Mouse (Mus musculus): ENCODE measurements around the gene Upf1.
A peak's percentile ranks its signal among the peaks of the same experiment; 100 is the strongest.

Gene Upf1

GRCm38 (mm10) chr8:70327512-70327911, 25.6 kb downstream of the Upf1 start:
- DNase-seq (ENCODE audit: low spot score in 2 of 2), result no peak

- no peak for DNase-seq (ENCODE audit: low spot score in 2 of 2)
Observed at GRCm38 (mm10) chr8:70323716-70324115, 29.4 kb downstream of the Upf1 start.

GRCm38 (mm10) chr8:70317872-70318271, 35.2 kb downstream of the Upf1 start:
- no peak for DNase-seq (ENCODE audit: low spot score in 2 of 2)

DNA sequence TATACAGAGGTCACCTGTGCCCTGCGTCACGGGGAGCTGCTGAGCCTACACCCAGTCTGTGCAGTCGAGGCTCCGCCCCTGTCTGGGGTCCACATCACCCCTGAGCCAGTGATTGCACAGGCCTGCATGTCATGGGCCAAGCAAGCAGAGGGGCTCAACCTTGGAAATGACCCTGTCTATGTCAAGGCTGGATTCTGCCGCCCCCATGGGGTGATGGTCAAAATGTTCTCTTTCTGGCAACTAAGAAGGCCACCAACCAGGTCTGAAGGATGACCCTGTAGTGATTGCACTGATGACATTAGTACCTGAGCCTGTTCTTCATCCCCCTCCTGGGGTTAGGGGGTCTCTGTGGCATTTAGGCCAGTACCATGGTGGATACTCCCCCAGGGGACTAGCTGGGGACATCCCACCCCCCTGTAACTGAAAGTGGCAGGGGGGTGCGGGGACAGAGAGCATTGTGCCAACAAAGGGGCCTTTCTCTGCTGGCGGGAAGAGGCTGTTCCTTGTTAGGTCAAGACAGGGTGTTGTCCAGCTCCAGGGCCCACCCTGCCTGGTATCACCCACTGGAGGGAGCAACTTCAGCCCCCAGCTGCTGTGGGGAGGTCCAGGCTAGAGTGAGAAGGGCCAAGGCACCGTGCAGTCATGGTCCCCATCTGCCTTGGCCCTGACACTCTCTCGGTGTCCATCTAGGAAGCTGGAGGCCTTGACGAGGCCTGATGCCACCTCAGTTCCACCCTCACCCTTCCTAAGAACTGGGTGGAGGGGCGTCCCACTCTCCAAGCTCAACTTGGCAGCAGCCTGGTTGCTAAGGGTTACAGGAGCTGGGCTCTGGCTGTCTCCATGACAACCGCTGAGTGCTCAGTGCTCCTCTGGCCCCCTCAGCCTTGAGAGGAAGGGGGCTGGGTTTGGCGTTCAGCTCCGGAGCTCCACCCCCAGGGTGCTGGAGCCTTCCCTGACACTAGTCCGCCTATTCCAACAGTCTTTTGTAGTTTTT, 36.3 kb downstream of the Upf1 start:
- DNase-seq (ENCODE audit: low spot score in 2 of 2), result peak; percentile 88 to 94

GRCm38 (mm10) chr8:70315624-70316510, 37.2 kb downstream of the Upf1 start, which contains the start of gene Cers1:
Gene Cers1, plus strand, starts transcription at chr8:70315775.
- peak; percentile 76 to 84 for DNase-seq (ENCODE audit: low spot score in 2 of 2)

GRCm38 (mm10) chr8:70313399-70313798, 39.7 kb downstream of the Upf1 start:
- no peak for DNase-seq (ENCODE audit: low spot score in 2 of 2)

- no peak for DNase-seq (ENCODE audit: low spot score in 2 of 2)
Observed at GRCm38 (mm10) chr8:70309311-70309710, 43.8 kb downstream of the Upf1 start.

DNA sequence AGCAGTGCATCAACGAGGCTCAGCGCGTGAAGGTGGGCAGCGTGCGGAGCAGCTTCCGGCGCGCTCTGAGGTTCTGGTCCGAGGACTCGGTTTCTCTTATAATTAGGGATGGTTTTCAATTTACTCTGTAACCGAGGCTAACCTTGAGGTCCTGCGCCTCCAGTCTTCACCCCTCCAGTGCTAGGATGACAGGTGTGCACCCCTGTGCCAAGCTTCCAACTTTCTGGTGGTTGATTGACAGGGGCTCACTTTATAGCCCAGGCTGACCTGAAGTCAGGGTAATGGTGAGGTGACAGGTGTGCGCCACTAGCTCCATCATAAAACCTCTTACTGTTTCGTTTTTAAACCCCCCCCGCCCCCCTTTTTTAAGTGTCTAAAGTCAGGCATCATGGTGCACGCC, 50.2 kb downstream of the Upf1 start:
- DNase-seq (ENCODE audit: low spot score in 2 of 2), result no peak

DNA sequence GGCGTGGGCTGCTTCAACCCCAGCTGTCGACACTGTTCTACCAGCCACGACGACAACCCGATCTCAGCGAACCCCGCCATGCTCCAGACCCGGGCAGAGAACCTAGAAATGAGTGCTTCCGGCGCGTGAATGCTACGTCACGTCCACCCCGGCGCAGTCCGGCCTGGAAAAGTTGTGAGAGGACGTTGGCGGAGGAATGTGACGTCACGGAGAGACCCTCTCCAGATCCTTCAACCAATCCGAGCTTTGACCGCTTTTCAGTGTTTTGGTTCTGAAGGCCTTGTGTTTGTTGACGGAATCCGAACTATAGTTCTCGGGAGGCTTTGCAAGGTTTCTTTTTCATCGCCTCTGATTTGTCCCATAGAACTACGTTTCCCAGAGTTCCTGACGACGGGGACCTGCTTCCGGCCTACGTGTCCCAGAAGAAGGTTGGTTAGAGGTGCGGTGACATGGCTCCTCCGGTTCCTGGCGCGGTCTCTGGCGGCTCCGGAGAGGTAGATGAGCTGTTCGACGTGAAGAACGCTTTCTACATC, 50.7 kb downstream of the Upf1 start, which contains the start of the genes Ddx49 and Cope:
Gene Ddx49, minus strand, starts transcription at position 132 of the 533 bp plus-strand sequence.
Gene Cope, plus strand, starts transcription at position 161 of the 533 bp plus-strand sequence.
- DNase-seq (ENCODE audit: low spot score in 2 of 2), result peak; percentile 94 to 95

DNA sequence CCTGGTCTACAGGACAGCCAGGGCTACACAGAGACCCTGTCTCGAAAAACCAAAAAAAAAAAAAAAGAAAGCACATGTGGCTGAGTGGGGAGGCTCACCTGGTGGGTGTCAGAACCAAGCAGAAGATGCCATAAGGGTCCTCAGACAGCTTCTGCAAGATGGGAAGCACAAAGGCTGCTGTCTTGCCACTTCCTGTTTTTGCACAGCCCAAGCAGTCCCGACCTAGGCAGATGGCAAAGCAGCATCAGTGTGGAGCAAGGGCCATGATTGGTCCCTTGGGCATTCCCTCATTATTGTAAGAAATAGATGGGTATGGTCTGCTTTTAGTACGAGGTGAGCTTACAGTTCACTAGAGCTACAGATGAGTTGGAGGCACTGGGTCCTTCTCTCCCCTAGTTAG, 52.2 kb downstream of the Upf1 start:
- no peak for DNase-seq (ENCODE audit: low spot score in 2 of 2)

DNA sequence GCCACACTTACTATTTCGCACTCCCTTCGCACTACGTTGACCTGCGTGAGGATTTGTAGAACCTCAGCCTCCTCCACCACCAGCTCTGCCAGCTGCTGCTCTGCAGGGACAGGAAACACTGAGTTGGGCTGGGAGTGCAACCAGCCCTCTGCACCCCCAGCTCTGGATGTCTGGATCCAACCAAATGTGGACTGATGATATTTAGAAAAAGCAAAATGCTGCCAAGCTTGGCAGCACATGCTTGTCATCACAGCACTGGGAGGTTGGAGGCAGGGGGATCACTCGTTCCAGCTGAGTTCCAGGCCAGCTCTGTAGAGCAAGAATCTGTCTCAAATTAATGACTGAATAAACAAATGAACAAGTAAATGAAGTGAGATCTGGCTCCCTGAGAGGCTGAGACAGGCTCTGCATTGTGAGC, 59.1 kb downstream of the Upf1 start:
- no peak for DNase-seq (ENCODE audit: low spot score in 2 of 2)

DNA sequence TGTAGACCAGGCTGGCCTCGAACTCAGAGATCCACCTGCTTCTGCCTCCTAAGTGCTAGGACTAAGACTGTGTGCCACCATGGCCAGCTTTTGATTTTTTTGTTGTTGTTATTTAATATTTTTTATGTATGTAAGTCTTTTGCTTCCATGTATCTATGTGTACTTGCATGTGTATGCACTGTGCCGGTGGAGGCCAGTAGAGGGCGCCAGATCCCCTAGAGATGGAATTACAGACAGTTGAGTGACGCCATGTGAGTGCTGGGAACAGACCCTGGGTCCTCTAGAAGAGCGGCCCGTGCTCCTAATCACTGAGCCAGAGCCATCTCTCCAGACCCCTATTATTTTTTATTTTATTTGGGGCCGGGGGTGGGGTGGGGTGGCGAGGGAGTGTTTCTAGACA, 66.3 kb downstream of the Upf1 start:
- DNase-seq (ENCODE audit: low spot score in 2 of 2), result no peak

DNA sequence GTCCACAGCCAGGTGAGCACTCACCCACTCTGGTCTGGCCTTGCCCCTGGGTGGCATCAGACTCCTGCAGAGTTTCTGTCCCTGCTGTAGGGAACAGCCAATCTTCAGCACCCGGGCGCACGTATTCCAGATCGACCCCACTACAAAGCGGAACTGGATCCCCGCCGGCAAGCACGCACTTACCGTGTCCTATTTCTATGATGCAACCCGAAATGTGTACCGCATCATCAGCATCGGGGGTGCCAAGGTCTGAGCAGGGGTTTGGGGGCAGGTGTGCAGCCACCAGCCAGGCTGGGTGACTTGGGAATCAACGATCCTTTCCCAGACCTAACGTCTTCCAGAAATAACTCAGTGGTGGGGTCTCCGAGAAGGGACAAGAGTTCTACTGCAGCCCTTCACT, 67.8 kb downstream of the Upf1 start:
- no peak for DNase-seq (ENCODE audit: low spot score in 2 of 2)

DNA sequence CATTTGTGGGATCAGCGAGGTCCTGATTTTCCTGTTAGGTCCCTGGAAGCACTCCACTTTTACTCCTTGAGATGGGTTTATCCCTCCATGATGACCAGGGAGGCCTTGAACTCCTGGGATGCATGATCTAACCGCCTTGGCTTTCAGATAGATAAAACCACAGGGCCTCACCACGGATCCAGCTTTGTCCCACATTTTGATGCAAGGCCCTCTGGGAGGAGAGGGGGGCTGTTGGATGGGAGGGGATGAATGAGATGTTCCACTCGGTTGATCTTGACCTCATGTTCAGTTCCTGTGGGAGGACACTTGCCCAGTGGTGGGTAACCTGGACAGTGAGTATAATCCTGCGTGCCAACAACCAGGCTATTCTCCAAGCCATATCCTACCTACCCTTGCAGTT, 68.7 kb downstream of the Upf1 start:
- DNase-seq (ENCODE audit: low spot score in 2 of 2), result no peak

DNA sequence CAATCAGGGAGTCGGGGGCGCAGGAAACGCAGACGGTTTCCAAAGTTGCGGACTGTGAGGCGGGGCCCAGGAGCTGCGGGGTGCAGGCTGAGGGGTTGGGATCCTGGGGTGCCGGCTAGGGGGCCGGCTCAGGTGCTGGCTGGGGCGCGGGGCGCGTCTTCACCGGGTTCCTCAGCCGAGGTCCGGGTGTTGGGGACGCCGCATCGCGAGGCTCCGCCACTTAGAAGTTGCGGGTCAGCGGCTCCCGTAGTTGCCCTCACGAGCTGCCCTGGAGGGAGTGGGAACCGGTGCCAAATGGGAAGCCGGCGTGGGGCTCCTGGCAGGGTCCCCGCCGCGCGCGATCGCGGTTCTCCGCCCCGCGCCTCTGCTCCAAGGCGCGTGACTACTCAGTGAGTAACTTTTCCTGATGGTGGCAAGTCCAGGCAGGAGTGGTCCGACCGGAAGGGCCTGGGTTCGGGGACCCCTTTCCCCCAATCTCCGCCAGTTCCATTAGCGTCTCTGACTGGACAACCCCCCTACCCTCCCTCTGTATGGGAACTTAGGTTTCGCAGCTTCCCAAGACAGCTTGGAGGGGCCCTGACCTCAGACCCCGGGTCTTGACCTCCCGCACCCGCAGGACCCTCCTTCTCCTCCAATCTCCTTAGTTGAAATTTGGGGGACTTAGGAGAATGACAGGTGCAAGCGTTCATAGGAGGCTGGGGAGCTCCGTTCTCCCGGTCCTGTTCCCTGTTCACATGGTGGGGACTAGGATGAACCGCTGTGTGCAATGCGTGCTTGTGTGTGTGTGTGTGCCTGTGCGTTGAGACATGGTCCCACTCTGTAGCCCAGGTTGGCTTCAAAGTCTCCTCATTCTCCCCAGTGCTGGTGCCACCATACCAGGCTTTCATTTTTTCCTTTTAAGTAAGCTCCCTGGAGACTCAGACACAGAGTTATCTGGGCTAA, 69.7 kb downstream of the Upf1 start:
- no peak for DNase-seq (ENCODE audit: low spot score in 2 of 2)

GRCm38 (mm10) chr8:70282603-70283135, 70.4 kb downstream of the Upf1 start, which contains the start of gene Homer3:
Gene Homer3, plus strand, starts transcription at chr8:70282827.
- DNase-seq (ENCODE audit: low spot score in 2 of 2), result peak; percentile 44 to 56

Measured in right cerebral cortex, postnatal 36 days (tissue).